Comparison of ENCODE assay signal across 13 mouse cellular contexts in genomic region chr2:147710593-147711265, GRCm38 (mm10).
DNase-seq lines count a peak whose midpoint lies in the region; ATAC-seq and TF ChIP-seq lines count a peak whose summit lies in the region.
"Had no signal": no experiment of that assay in that cellular context is flagged by ENCODE, and none has a peak within 500 bp of the region (broad histone marks: within the 10 kb centered on the region; RNA-seq: fewer than 3 reads in every experiment).

No protein-coding gene starts in this region.

- H3K4me3 ChIP-seq in forebrain, embryonic 14.5 days (ENCODE audit: low read depth, low read length), result no peak overlapping the region
- no peak overlapping the region for H3K4me3 ChIP-seq in forebrain, embryonic 10.5 days
- no peak overlapping the region for H3K4me3 ChIP-seq in lung, embryonic 14.5 days (ENCODE audit: low read depth, low read length)
- H3K4me3 ChIP-seq in forebrain, embryonic 16.5 days (replicated peaks; ENCODE audit: low read length), result no peak overlapping the region
- H3K4me3 ChIP-seq: midbrain, embryonic 12.5 days had no signal

- intact Hi-C loops in heart, postnatal 36 days (cut with DNase I), result no loop called here

- no peaks in the 10 kb centered on the region for H3K27me3 ChIP-seq in forebrain, embryonic 14.5 days (replicated peaks; ENCODE audit: control insufficient read depth, insufficient read depth, low read length)
- H3K27me3 ChIP-seq in forebrain, embryonic 10.5 days (ENCODE audit: poor library complexity, severe bottlenecking), result no peaks in the 10 kb centered on the region
- H3K27me3 ChIP-seq in lung, embryonic 14.5 days (ENCODE audit: insufficient read depth, low read length), result no peaks in the 10 kb centered on the region
- H3K27me3 ChIP-seq in forebrain, embryonic 16.5 days (replicated peaks; ENCODE audit: control insufficient read depth, insufficient read depth, low read length), result no peaks in the 10 kb centered on the region

- no peaks in the 10 kb centered on the region for H3K36me3 ChIP-seq in forebrain, embryonic 14.5 days (ENCODE audit: control insufficient read depth, insufficient read depth, low read length)
- no peaks in the 10 kb centered on the region for H3K36me3 ChIP-seq in forebrain, embryonic 10.5 days (replicated peaks)
- no peaks in the 10 kb centered on the region for H3K36me3 ChIP-seq in lung, embryonic 14.5 days (ENCODE audit: insufficient read depth)
- no peaks in the 10 kb centered on the region for H3K36me3 ChIP-seq in forebrain, embryonic 16.5 days (ENCODE audit: control insufficient read depth, insufficient read depth)
- H3K36me3 ChIP-seq: midbrain, embryonic 12.5 days had no signal

- no peak overlapping the region for H3K27ac ChIP-seq in forebrain, embryonic 14.5 days (ENCODE audit: low read depth, low read length)
- no peak overlapping the region for H3K27ac ChIP-seq in forebrain, embryonic 10.5 days
- no peak overlapping the region for H3K27ac ChIP-seq in lung, embryonic 14.5 days (ENCODE audit: low read depth)
- no peak overlapping the region for H3K27ac ChIP-seq in forebrain, embryonic 16.5 days (ENCODE audit: low read length)
- H3K27ac ChIP-seq: midbrain, embryonic 12.5 days had no signal

- no peak; the same call in 1 of the 2 replicates for ATAC-seq in forebrain, embryonic 14.5 days
- ATAC-seq in lung, embryonic 14.5 days (ENCODE audit: insufficient read depth), result peak; percentile 87; the same call in 1 of the 2 replicates
- ATAC-seq in forebrain, embryonic 16.5 days, result peak; percentile 91

- H3K4me1 ChIP-seq in forebrain, embryonic 14.5 days (ENCODE audit: control insufficient read depth, insufficient read depth, low read length), result no peaks in the 10 kb centered on the region
- no peaks in the 10 kb centered on the region for H3K4me1 ChIP-seq in forebrain, embryonic 10.5 days
- 0 out of 2 replicates have a peak, but pooled peaks cover 3% of the 10 kb centered on the region for H3K4me1 ChIP-seq in lung, embryonic 14.5 days (ENCODE audit: insufficient read depth)
- H3K4me1 ChIP-seq in forebrain, embryonic 16.5 days (replicated peaks; ENCODE audit: control insufficient read depth, insufficient read depth, low read length), result peaks cover 6% of the 10 kb centered on the region
- H3K4me1 ChIP-seq: midbrain, embryonic 12.5 days had no signal

- peak; percentile 68 for DNase-seq in forebrain, embryonic 14.5 days (ENCODE audit: low spot score)
- no peak for DNase-seq in forebrain, embryonic 10.5 days (ENCODE audit: extremely low spot score, low spot score)
- DNase-seq in lung, embryonic 14.5 days, result peak; percentile 81
- DNase-seq in lung, adult 18-20 months, result no peak
- peak; percentile 26 to 30 for DNase-seq in heart, postnatal 36 days
- no peak for DNase-seq in adrenal gland, adult 2 months
- DNase-seq in adrenal gland, postnatal 36 days, result no peak
- DNase-seq: adrenal gland, adult 8-10 months; B cell, adult 2 months; cerebellum, adult 11-12 months had no signal

- no peak overlapping the region for H3K9ac ChIP-seq in forebrain, embryonic 14.5 days (ENCODE audit: low read length)
- H3K9ac ChIP-seq in lung, embryonic 14.5 days, result no peak overlapping the region
- no peak overlapping the region for H3K9ac ChIP-seq in forebrain, embryonic 16.5 days (replicated peaks; ENCODE audit: low read depth, low read length)
- H3K9ac ChIP-seq: midbrain, embryonic 12.5 days had no signal

- WGBS in forebrain, embryonic 14.5 days, result 54% methylated on average over 8 of the region's 8 CpGs
- WGBS in forebrain, embryonic 10.5 days, result 76% methylated on average over 8 of the region's 8 CpGs
- WGBS in lung, embryonic 14.5 days, result 38% methylated on average over 8 of the region's 8 CpGs
- WGBS in forebrain, embryonic 16.5 days, result 35% methylated on average over 8 of the region's 8 CpGs

- no peak overlapping the region for H3K4me2 ChIP-seq in forebrain, embryonic 14.5 days (ENCODE audit: low read length)
- H3K4me2 ChIP-seq in lung, embryonic 14.5 days, result no peak overlapping the region
- no peak overlapping the region for H3K4me2 ChIP-seq in forebrain, embryonic 16.5 days (ENCODE audit: low read length)
- H3K4me2 ChIP-seq: liver, embryonic 11.5 days; midbrain, embryonic 12.5 days had no signal

- no peak for TF ChIP-seq CTCF in lung, embryonic 14.5 days (IDR thresholded peaks at IDR 0.05; ENCODE audit: low read depth)

- H3K9me3 ChIP-seq in forebrain, embryonic 14.5 days (replicated peaks; ENCODE audit: control insufficient read depth, low read length), result no peaks in the 10 kb centered on the region
- H3K9me3 ChIP-seq in forebrain, embryonic 10.5 days, result no peaks in the 10 kb centered on the region
- H3K9me3 ChIP-seq in lung, embryonic 14.5 days (ENCODE audit: low read depth, low read length), result no peaks in the 10 kb centered on the region
- no peaks in the 10 kb centered on the region for H3K9me3 ChIP-seq in forebrain, embryonic 16.5 days (ENCODE audit: control insufficient read depth, low read length)
- H3K9me3 ChIP-seq: midbrain, embryonic 12.5 days had no signal

Comparison
In these comparisons a context has a peak if more than half of its experiments do, and no peak if none do; other contexts are left out.
1. DNase-seq: peak in forebrain, embryonic 14.5 days (single experiment), lung, embryonic 14.5 days (single experiment) and heart, postnatal 36 days (2 of 2); none in forebrain, embryonic 10.5 days (single experiment), lung, adult 18-20 months (0 of 2), adrenal gland, adult 2 months (single experiment) and adrenal gland, postnatal 36 days (0 of 2).